Mouse (Mus musculus): ENCODE data around the gene Jmjd6. TPM values are rescaled to one million over a fixed set of nuclear protein-coding genes. Genes with fewer than 3 reads are reported as not detected.

Jmjd6 gene
- polyA plus RNA-seq (2014; fragmentation: Illumina TruSeq; extraction: RNeasy Lipid Tissue Mini Kit (QIAGEN cat#74804)) = 8.9 TPM

GRCm38 (mm10) chr11:116843261-116844233 is at the start of gene Jmjd6, which contains the start of gene Mettl23:
Gene Jmjd6 (minus strand): TSS chr11:116843449.
Gene Mettl23 (plus strand): TSS chr11:116843278.

GRCm38 (mm10) chr11:116852891-116853511 is 9.8 kb upstream of the Jmjd6 start, which contains the start of gene Srsf2:
Gene Srsf2 (minus strand): TSS chr11:116853094.

GRCm38 (mm10) chr11:116852291-116852890 is 9.1 kb upstream of the Jmjd6 start, which contains the start of gene Mfsd11:
Gene Mfsd11 (plus strand): TSS chr11:116852440.

GRCm38 (mm10) chr11:116827534-116828165 is 15.6 kb downstream of the Jmjd6 start, which contains the start of gene Mxra7:
Gene Mxra7 (minus strand): TSS chr11:116828046.

Other genes with a start within 250 kb of the Jmjd6 start
- gene Rhbdf2, start 216.4 kb downstream of the Jmjd6 start, polyA plus RNA-seq (2014; fragmentation: Illumina TruSeq; extraction: RNeasy Lipid Tissue Mini Kit (QIAGEN cat#74804)) = 0.11 TPM
- 1.3 TPM for gene Prcd, start 189.9 kb downstream of the Jmjd6 start, polyA plus RNA-seq (2014; fragmentation: Illumina TruSeq; extraction: RNeasy Lipid Tissue Mini Kit (QIAGEN cat#74804))
- gene Cygb, start 189.1 kb downstream of the Jmjd6 start, polyA plus RNA-seq (2014; fragmentation: Illumina TruSeq; extraction: RNeasy Lipid Tissue Mini Kit (QIAGEN cat#74804)) = 2.0 TPM
- gene St6galnac1, start 67.9 kb downstream of the Jmjd6 start, polyA plus RNA-seq (2014; fragmentation: Illumina TruSeq; extraction: RNeasy Lipid Tissue Mini Kit (QIAGEN cat#74804)) = not detected
- gene Mxra7, start 15.4 kb downstream of the Jmjd6 start, polyA plus RNA-seq (2014; fragmentation: Illumina TruSeq; extraction: RNeasy Lipid Tissue Mini Kit (QIAGEN cat#74804)) = 19.1 TPM
- gene Mettl23, start 171 bp downstream of the Jmjd6 start, polyA plus RNA-seq (2014; fragmentation: Illumina TruSeq; extraction: RNeasy Lipid Tissue Mini Kit (QIAGEN cat#74804)) = 48.1 TPM
- 20.6 TPM for gene Mfsd11, start 9.0 kb upstream of the Jmjd6 start, polyA plus RNA-seq (2014; fragmentation: Illumina TruSeq; extraction: RNeasy Lipid Tissue Mini Kit (QIAGEN cat#74804))
- gene Srsf2, start 9.6 kb upstream of the Jmjd6 start, polyA plus RNA-seq (2014; fragmentation: Illumina TruSeq; extraction: RNeasy Lipid Tissue Mini Kit (QIAGEN cat#74804)) = 536 TPM
- not detected for gene Mgat5b, start 75.4 kb upstream of the Jmjd6 start, polyA plus RNA-seq (2014; fragmentation: Illumina TruSeq; extraction: RNeasy Lipid Tissue Mini Kit (QIAGEN cat#74804))

All from ovary, adult 10 weeks (tissue).